Mouse (Mus musculus): ENCODE measurements at regions not wholly inside any gene's neighbourhood (a gene's known extent, or its start where the extent isn't known, plus 50 kb on each side); places are given as distances from the start of the nearest gene placed in this dataset.

DNA sequence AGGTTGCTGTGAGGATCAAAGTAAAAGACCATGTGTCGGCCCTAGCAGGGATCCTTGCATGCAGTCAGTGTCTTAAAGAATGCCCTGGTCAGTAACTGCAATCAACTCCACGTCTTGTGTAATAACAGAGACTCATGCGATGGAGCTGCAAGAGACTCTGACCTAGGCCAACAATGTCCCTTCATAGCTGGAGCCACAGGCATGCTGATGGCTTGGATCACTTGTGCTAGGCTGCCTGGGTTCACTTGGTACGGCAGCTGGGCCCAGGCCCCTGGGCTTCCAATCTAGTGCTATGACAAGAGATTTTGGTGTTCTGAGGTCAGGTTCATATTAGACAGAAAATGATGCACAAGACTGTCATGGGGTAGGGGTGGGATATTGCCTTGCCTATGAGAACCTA, 258.0 kb upstream of the Gm4791 start:
- ATAC-seq (replicated peaks; ENCODE audit: low FRiP score, poor library complexity, severe bottlenecking), result no peak

GRCm38 (mm10) chr9:46739341-46739740, 259.2 kb upstream of the Gm4791 start:
- no peak for ATAC-seq (replicated peaks; ENCODE audit: low FRiP score, poor library complexity, severe bottlenecking)

GRCm38 (mm10) chr9:46738634-46739033, 259.9 kb upstream of the Gm4791 start:
- ATAC-seq (replicated peaks; ENCODE audit: low FRiP score, poor library complexity, severe bottlenecking), result no peak

DNA sequence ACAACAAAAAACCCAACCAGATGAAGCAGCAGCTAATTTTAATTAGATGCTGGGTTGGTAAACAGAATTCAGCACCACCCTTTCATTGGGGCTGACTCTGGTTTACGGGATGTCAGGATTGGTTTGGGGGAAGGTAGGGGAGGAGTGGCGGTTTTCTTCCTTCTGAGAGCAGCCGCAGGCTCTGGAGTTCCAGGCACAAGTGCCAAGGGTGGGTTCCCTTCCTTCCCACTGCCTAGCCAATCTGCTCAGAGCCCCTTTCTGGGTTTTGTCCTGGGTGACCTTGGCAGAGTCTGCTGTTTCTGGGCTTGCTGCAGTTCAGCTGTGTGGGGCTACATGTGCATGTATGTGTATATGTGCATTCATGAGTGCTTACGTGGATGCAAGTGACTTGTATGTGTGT, 260.5 kb upstream of the Gm4791 start:
- ATAC-seq (replicated peaks; ENCODE audit: low FRiP score, poor library complexity, severe bottlenecking), result no peak

GRCm38 (mm10) chr9:46737446-46737845, 261.1 kb upstream of the Gm4791 start:
- ATAC-seq (replicated peaks; ENCODE audit: low FRiP score, poor library complexity, severe bottlenecking), result no peak

DNA sequence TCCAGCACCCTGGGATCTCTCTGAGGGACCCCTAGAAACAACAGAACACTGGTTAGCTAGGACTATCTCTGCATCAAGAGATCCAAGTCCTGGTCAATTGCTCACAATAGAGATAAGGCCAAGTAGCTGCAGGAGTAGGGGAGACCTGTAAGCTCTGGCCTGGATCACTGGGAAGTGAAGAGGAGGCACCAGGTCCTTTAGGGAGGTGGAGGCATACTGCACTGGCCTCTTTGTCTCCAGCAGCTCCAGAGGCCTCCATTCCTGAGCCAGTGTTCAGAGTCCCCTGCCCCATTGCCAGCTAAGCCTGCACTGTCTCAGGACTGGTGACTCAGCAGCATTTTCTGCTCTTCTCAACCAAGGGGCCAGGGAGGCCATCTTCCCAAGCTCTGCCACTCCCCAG, 262.3 kb upstream of the Gm4791 start:
- no peak for ATAC-seq (replicated peaks; ENCODE audit: low FRiP score, poor library complexity, severe bottlenecking)

- ATAC-seq (replicated peaks; ENCODE audit: low FRiP score, poor library complexity, severe bottlenecking), result no peak; the same call in 1 of the 2 replicates
These were observed 262.9 kb upstream of the Gm4791 start for GRCm38 (mm10) chr9:46735664-46736067.

- ATAC-seq (replicated peaks; ENCODE audit: low FRiP score, poor library complexity, severe bottlenecking), result no peak
These were observed 270.1 kb upstream of the Gm4791 start for GRCm38 (mm10) chr9:46728465-46728864.

DNA sequence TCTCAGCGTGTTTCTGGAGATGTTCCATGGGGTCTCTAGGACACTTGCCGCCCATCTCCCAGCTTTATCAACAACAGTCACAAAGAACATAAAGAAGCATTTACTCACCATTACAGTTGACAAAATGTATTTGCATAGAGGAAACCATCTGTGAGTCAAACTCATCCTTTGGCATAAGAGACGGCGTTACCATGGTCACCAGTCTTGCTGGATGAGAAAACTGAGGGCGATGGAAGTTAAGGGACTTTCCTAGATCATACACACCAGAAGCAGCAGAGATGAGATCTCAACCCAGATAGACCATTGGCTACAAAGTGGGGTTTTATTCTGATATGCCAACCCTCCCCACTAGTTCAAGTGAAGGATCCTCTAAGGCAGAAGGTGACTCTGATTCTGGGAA, 274.3 kb upstream of the Gm4791 start:
- no peak for ATAC-seq (replicated peaks; ENCODE audit: low FRiP score, poor library complexity, severe bottlenecking)

GRCm38 (mm10) chr9:46713415-46713814, 285.1 kb upstream of the Gm4791 start:
- no peak for ATAC-seq (replicated peaks; ENCODE audit: low FRiP score, poor library complexity, severe bottlenecking)

- ATAC-seq (replicated peaks; ENCODE audit: low FRiP score, poor library complexity, severe bottlenecking), result no peak
These were observed 294.2 kb upstream of the Gm4791 start for GRCm38 (mm10) chr9:46704151-46704905.

GRCm38 (mm10) chr9:46703674-46704073, 294.9 kb upstream of the Gm4791 start:
- ATAC-seq (replicated peaks; ENCODE audit: low FRiP score, poor library complexity, severe bottlenecking), result no peak

- no peak for ATAC-seq (replicated peaks; ENCODE audit: low FRiP score, poor library complexity, severe bottlenecking)
These were observed 295.5 kb upstream of the Gm4791 start for GRCm38 (mm10) chr9:46702901-46703636.

- ATAC-seq (replicated peaks; ENCODE audit: low FRiP score, poor library complexity, severe bottlenecking), result no peak
These were observed 296.3 kb upstream of the Gm4791 start for GRCm38 (mm10) chr9:46702053-46702900.

DNA sequence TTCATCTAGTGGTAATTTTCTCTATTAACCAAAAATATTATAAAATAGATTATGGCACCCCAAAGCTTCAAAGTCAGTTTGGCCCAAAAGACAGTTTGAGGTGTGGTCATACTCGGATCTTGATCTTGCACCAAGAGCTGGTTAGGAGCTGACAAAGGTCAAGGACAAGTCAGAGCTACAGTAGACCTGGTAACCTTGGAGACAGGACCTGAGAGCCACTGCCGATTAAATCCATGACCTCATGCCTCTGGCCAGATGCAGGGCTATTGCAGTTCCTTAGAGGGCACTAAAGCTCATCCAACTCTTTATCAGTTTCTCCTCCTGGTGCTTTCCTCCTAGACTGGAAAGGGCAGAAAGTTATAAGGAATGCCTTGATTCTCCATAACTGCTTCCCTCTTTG, 302.4 kb upstream of the Gm4791 start:
- no peak for ATAC-seq (replicated peaks; ENCODE audit: low FRiP score, poor library complexity, severe bottlenecking)

DNA sequence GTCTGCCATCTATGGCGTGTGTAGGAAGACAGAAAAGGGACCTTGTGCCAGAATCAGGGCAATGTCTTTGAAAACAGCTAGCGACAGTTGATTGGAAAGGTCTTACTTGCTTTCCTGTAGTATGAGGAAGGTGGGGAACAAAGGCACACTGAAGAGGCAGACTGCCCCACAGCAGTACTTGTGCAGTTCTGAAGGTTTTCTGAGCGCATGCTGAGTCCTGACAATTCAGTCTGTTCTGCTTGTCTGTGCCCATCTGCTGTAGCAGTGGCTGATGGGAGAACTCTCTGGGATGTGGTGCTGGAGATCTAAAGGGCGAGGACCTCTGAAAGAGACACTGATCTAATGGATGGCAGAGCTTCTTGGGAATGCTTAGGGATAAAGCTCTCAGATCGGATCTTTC, 309.2 kb upstream of the Gm4791 start:
- ATAC-seq (replicated peaks; ENCODE audit: low FRiP score, poor library complexity, severe bottlenecking), result no peak

DNA sequence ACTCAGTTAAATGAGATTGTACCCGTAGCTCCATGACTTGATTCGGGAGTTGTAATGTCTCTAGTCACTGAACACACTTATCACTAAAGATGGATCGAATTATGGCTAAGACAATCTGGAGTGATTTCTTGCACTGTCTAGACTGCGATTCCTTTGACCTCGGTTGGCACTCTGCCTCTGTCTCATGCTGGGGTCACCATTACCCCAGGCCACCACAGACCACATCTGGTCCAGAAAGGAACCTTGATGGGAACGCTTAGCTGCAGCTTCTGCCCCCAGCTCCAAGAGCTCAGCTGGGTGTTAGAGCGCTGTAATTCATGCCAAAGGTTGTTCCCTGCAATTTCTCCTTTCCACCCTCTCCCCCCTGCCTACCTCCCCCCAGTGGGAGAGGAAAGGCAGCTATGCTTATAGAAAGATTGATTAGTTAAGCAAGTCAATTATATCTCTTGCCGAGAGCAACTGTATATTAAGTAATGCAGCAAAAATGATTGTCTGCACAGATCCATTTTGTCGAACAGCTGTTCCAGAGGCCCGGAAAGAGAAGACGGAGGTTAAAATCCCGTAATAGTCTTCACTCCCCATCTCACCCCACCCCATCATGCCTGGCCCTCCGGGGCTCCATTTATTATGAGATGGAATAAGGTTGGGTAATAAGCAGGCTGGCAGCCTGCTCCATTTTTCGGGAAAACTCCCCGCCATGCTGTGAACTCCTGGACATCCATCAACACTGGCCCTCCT, 314.3 kb upstream of the Gm4791 start:
- ATAC-seq (replicated peaks; ENCODE audit: low FRiP score, poor library complexity, severe bottlenecking), result no peak

DNA sequence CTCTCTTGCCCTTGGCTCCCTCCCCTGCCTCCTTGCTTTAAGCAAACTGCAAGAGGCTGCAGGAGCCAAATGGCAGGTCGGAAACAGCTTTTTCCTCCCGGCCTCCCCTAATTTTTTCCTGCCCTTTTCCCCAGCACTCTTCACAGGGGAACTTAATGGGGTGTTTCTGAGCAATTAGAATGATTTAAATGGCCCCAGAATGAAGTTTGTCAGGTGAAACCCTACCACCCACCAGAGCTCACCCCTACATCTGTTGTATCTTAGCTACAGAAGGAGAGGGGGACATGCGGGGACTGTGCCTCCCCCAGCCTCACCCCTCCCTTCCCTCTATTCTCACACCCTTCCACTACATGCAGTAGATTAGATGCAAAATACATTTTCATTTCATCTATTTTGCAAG, 326.5 kb upstream of the Gm4791 start:
- no peak for ATAC-seq (replicated peaks; ENCODE audit: low FRiP score, poor library complexity, severe bottlenecking)

- no peak for ATAC-seq (replicated peaks; ENCODE audit: low FRiP score, poor library complexity, severe bottlenecking)
These were observed 334.6 kb upstream of the 4931429L15Rik start for GRCm38 (mm10) chr9:46654422-46654821.

Measured in erythroblast, adult 5-6 weeks (primary cell).